Mouse (Mus musculus) neural tube, embryonic 13.5 days (tissue): ENCODE measurements around the gene Akirin1. TPM values are rescaled to one million over a fixed set of nuclear protein-coding genes. Genes with fewer than 3 reads are reported as not detected.
A peak's percentile ranks its signal among the peaks of the same experiment; 100 is the strongest.

ENCODE experiments used
- ATAC-seq: fragments of 200-750 bp; cut with Nextera tagmentation; 2 replicates; pipeline ENCODE4 v1.8.0; 2017; ENCODE audit warnings: low read depth, mild to moderate bottlenecking, moderate TSS enrichment, moderate library complexity
- H3K27ac ChIP-seq: fragments of 300-500 bp; sonication (generic); replicated peaks from 2 replicates; pipeline ENCODE4 v1.5.1; 2015; ENCODE audit warnings: moderate library complexity, mild to moderate bottlenecking, inconsistent platforms
- H3K27me3 ChIP-seq: fragments of 300-500 bp; sonication (generic); 2 replicates; pipeline ENCODE4 v1.6.1; 2015; ENCODE audit warnings: mild to moderate bottlenecking, inconsistent platforms
- H3K36me3 ChIP-seq: fragments of 300-500 bp; sonication (generic); 2 replicates; pipeline ENCODE4 v1.6.1; 2015; ENCODE audit warnings: mild to moderate bottlenecking, inconsistent platforms
- H3K4me1 ChIP-seq: fragments of 300-500 bp; sonication (generic); replicated peaks from 2 replicates; pipeline ENCODE4 v1.6.1; 2015; ENCODE audit warnings: inconsistent platforms
- H3K4me2 ChIP-seq: fragments of 300-500 bp; sonication (generic); 2 replicates; pipeline ENCODE4 v1.6.1; 2015; ENCODE audit warnings: inconsistent platforms, mild to moderate bottlenecking, moderate library complexity
- H3K4me3 ChIP-seq: fragments of 300-500 bp; sonication (generic); 2 replicates; pipeline ENCODE4 v1.5.1; 2015; ENCODE audit warnings: mild to moderate bottlenecking, inconsistent platforms
- H3K9ac ChIP-seq: fragments of 300-500 bp; sonication (generic); 2 replicates; pipeline ENCODE4 v1.6.1; 2015; ENCODE audit warnings: moderate library complexity, mild to moderate bottlenecking, inconsistent platforms
- H3K9me3 ChIP-seq: fragments of 300-500 bp; sonication (generic); 2 replicates; pipeline ENCODE4 v1.6.1; 2016; ENCODE audit warnings: inconsistent platforms
- WGBS: fragments of 180-500 bp; shearing (Covaris S2); methylation state at CpG from one replicate; pipeline ENCODE4 v1.1.7; 2015; 5-methylcytosine and 5-hydroxymethylcytosine counted together
- polyA plus RNA-seq: library from polyadenylated mRNA; unstranded; fragments of >200 nt; fragmentation: Nextera tagmentation; extraction: Ambion mirVana; gene quantifications from 2 replicates; pipeline ENCODE4 v1.2.1, GENCODE M21; 2015

The Akirin1 gene
- 81.7 and 88.7 TPM in 2 replicates for polyA plus RNA-seq

DNA sequence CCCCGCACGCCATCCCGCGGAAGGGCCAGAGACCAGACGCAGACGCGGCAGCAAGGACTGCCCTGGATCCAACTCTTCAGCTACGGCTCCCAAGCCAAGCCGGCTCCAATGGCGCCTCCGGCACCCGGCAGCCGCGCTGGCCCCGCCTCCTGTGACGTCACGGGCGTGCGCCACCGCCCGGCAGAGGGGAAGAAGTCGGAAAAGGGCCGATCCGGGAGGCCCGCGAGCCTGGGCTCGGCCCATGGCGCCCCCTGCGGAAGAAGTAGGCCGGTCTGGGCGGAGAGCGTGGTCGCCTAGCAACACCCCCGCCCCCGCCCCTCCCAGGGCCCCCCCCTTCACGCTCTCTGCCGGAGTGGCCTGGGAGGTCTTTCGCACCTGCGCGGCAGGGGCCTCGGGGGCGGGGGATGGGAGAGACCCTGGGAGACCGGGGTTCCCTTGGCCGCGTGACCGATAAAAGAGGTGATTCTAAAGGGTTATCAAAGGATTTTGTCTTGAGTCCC is at the start of gene Akirin1:
Gene Akirin1, minus strand, starts transcription at position 194 of the 500 bp plus-strand sequence.
- peaks cover 8% of the 10 kb centered on the region; the same call in 1 of the 2 replicates for H3K27me3 ChIP-seq
- WGBS: under 1% methylated on average over 46 of the region's 46 CpGs
- ATAC-seq: peak; percentile 98
- peak within 1 kb of the TSS; percentile 80 for H3K4me2 ChIP-seq
- peaks cover 43% of the 10 kb centered on the region for H3K4me1 ChIP-seq
- H3K9me3 ChIP-seq: no peaks in the 10 kb centered on the region
- H3K27ac ChIP-seq: peak within 1 kb of the TSS; percentile 97
- no peaks in the 10 kb centered on the region for H3K36me3 ChIP-seq
- H3K4me3 ChIP-seq: peak within 1 kb of the TSS; percentile 100
- peak within 1 kb of the TSS; percentile 95 for H3K9ac ChIP-seq

DNA sequence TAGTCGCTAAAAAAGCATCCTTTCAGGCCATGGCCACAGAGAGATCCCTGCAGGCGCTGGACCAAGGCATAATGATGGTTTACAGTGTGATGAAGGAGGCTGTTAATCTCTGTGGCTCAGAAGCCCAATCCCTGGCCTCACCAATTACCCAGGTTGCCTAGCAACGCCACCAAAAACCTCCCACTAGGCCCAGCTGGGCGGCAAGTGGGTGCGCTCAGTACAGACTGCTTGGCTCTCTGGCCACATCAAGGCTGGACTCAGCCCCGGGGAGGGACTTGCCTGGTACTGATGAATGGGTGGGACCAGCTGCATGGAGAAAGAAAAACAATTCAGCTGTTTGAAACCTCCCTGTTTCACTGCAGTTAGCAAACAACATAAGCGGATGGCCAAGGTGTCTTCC is 47.7 kb upstream of the Akirin1 start:
- H3K4me3 ChIP-seq: no peak overlapping the region
- H3K9me3 ChIP-seq: no peaks in the 10 kb centered on the region
- ATAC-seq: peak; percentile 96
- no peak overlapping the region for H3K4me2 ChIP-seq
- H3K36me3 ChIP-seq: no peaks in the 10 kb centered on the region
- WGBS: 13% methylated on average over 7 of the region's 7 CpGs
- peak overlapping the region; percentile 67 for H3K27ac ChIP-seq
- H3K4me1 ChIP-seq: peaks cover 16% of the 10 kb centered on the region
- no peak overlapping the region for H3K9ac ChIP-seq
- H3K27me3 ChIP-seq: no peaks in the 10 kb centered on the region

DNA sequence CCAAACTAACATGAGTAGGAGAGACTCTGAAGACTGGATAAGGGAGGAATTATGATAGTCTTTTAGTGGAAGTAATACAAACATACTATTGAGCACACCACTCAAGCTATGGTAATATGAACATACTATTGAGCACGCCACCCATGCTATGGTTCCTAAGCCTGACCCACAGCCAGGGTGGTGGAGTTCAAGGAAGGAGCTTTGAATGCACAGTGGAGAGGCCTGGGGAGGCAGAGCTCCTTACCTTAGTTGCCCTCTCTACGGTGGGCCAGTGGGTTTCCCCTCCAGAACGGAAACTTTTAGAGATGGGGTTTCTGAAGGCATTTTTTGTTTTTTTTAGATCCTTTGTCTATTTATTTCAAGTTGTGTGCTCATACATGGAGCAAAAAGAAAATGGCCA is 47.3 kb upstream of the Akirin1 start:
- Histone ChIP-seq H3K27ac (peak overlapping the region; percentile 67), H3K9ac (no peak overlapping the region), H3K4me1 (peaks cover 16% of the 10 kb centered on the region), H3K4me3 (no peak overlapping the region), H3K4me2 (no peak overlapping the region), H3K36me3 (no peaks in the 10 kb centered on the region), H3K9me3 (no peaks in the 10 kb centered on the region), H3K27me3 (no peaks in the 10 kb centered on the region)
- ATAC-seq: no peak; the same call in 1 of the 2 replicates
- 72% methylated on average over 3 of the region's 3 CpGs for WGBS

DNA sequence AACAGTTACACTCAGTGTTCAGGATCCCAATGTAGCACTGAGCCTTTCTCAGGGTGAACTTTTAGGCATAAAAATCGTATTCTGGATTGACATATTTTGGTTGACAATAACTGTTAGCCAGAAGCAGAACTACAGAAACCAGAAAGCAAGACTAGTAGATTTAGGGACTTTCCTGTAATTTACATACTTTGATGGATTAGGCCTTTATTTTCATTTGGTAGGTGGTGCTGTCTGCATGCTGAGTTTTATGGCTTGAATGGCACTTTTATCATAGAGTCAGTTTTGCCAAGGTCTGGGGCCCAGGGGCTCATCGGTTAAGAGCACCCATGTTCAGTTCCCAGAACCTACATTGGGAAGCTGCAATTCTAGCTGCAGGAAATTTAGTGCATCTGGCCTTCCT is 44.9 kb upstream of the Akirin1 start:
- 53% methylated on average over 2 of the region's 2 CpGs for WGBS

DNA sequence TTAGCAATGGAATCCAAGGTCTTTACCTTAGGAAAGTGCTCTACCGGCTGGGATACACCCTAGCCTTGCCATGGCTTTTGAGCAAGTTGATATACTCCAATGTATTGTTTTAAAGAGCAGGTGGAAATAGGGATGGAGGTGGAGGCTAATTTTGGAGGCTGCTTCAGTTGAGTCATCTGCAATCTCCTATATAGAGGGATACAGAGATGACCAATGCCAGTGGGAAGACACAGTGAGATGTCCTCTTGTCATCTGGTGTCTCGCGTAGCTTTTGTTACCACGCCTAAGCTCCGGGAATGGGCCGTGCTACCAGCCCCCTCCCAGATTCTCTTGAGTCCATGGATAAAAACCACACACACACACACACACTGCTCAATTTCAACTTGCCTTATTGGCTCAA is 43.0 kb upstream of the Akirin1 start:
- H3K4me1 ChIP-seq: peaks cover 14% of the 10 kb centered on the region
- no peak overlapping the region for H3K27ac ChIP-seq
- no peak overlapping the region for H3K4me2 ChIP-seq
- H3K9ac ChIP-seq: no peak overlapping the region
- H3K27me3 ChIP-seq: no peaks in the 10 kb centered on the region
- H3K36me3 ChIP-seq: no peaks in the 10 kb centered on the region
- ATAC-seq: no peak
- no peak overlapping the region for H3K4me3 ChIP-seq
- WGBS: 98% methylated on average over 6 of the region's 6 CpGs
- H3K9me3 ChIP-seq: no peaks in the 10 kb centered on the region

More for the DNA sequence above, 44.9 kb upstream of the Akirin1 start:
- Histone ChIP-seq H3K36me3 (no peaks in the 10 kb centered on the region), H3K27me3 (no peaks in the 10 kb centered on the region), H3K9me3 (no peaks in the 10 kb centered on the region), H3K4me2 (no peak overlapping the region), H3K4me3 (no peak overlapping the region), H3K9ac (no peak overlapping the region), H3K4me1 (peaks cover 16% of the 10 kb centered on the region), H3K27ac (no peak overlapping the region)
- no peak for ATAC-seq

DNA sequence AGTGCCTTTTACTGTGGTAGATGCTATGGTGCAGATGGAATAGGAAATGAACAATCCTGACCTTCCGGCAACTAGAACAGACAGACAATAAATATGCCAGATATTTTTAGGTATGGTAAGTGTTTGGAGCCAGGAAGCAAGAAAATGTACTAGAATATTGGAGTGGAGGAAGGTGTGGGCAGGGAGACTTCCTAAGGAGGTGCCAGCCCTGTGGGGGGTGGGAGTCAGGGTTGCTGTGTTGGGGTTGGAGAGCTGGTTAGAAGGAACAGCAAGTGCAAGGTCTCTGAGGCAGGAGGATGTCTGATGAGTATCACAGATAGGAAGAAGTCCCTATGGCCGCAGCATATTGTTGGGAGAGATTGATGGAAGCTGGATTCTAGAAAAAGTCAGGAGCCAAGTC is 42.5 kb upstream of the Akirin1 start:
- no peaks in the 10 kb centered on the region for H3K9me3 ChIP-seq
- no peak overlapping the region for H3K4me2 ChIP-seq
- no peaks in the 10 kb centered on the region for H3K36me3 ChIP-seq
- peaks cover 14% of the 10 kb centered on the region for H3K4me1 ChIP-seq
- WGBS: 89% methylated on average over 2 of the region's 2 CpGs
- H3K27ac ChIP-seq: no peak overlapping the region
- no peak overlapping the region for H3K4me3 ChIP-seq
- no peak for ATAC-seq
- H3K27me3 ChIP-seq: no peaks in the 10 kb centered on the region
- H3K9ac ChIP-seq: no peak overlapping the region

DNA sequence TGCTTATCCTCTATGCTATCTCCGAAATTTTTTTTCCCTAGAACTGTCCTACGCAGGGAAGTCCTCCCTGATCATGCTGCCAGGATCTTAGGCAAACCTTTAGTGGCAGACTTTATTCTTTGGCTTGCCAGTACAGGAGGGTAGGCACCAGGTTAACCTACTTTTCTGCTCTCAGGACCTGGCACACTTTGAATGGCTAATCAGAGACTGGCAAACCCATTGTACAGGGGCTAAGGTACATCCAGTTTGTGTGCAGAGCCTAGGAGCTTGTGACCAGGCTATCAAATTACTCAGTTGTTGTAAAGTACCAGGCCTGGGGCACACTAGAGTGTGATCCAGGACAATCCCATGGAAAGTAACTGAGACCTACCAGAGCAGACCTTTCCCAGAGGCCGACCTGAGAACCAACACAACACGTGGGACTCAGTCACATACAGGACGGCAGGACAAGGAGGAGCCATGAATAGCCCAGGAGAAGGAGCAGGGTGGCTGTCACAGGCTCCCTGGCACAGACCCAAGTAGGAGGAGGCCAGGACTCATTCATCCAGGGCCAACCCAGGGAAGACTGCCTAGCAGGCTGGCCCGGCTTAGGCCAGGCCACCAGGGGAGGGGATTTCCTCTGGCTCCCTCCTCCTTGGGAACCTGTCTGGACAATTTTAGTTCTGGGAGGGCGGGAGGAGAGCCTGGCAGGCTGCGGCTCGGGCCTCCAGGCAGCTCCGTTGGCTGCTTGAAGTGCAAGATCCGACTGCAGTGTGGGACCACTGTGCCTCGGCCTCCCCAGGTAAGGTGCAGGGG is 37.2 kb upstream of the Akirin1 start, which contains the start of gene Rhbdl2:
Gene Rhbdl2, plus strand, starts transcription at position 684 of the 795 bp plus-strand sequence.
- H3K27me3 ChIP-seq: no peaks in the 10 kb centered on the region
- no peak within 1 kb of the TSS for H3K27ac ChIP-seq
- WGBS: 39% methylated on average over 12 of the region's 12 CpGs
- no peak within 1 kb of the TSS for H3K4me3 ChIP-seq
- H3K9ac ChIP-seq: 0 out of 2 replicates have a peak within 1 kb of the TSS, but pooled peaks have one; percentile 8
- no peak within 1 kb of the TSS for H3K4me2 ChIP-seq
- H3K36me3 ChIP-seq: no peaks in the 10 kb centered on the region
- H3K4me1 ChIP-seq: peaks cover 9% of the 10 kb centered on the region
- H3K9me3 ChIP-seq: no peaks in the 10 kb centered on the region
- ATAC-seq: peak; percentile 81

DNA sequence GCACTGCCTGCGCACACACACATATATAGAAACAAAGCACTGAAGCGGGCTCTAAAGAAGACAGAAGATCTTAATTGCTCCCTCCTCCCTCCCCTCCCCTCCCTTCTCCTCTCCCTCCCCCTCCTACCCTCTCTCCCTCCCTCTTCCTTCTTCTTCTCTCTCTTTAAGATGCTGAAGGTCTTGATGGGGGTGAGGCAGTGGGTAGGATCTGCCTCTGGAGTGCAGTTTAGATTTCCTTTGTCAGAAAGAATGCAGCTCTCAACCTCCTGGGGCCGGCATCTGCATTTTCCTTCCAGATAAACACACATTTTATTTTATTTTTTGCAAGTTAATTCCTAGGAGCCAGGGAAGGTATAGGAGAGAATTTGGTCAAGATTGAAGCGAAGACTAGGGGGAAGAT is 18.1 kb upstream of the Akirin1 start:
- Histone ChIP-seq H3K4me2 (no peak overlapping the region), H3K4me3 (no peak overlapping the region), H3K27ac (no peak overlapping the region), H3K4me1 (no peaks in the 10 kb centered on the region), H3K9me3 (no peaks in the 10 kb centered on the region), H3K9ac (no peak overlapping the region), H3K36me3 (no peaks in the 10 kb centered on the region), H3K27me3 (no peaks in the 10 kb centered on the region)
- no peak for ATAC-seq
- WGBS: 67% methylated on average over 4 of the region's 4 CpGs

DNA sequence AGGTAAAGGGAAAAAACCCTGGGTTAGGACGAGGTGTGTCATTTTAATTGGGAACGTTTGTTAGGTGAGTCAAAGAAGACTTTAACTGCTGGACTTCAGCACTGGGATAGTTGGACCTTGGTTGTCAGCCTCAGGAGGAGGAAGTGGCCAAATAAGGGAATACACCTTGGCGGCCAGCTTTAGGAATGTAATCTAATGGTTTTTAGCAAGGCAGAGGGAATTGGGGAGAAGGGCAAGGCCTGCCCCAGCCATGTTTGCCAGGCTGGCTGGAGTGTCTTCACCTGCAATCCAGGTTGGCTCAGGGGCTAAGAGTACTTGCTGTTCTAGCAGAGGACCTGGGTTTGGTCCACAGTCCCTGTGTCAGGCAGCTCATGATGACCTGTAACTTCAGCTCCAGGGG is 17.7 kb upstream of the Akirin1 start:
- WGBS: 72% methylated on average over 3 of the region's 3 CpGs
- no peak for ATAC-seq
- H3K4me2 ChIP-seq: no peak overlapping the region

DNA sequence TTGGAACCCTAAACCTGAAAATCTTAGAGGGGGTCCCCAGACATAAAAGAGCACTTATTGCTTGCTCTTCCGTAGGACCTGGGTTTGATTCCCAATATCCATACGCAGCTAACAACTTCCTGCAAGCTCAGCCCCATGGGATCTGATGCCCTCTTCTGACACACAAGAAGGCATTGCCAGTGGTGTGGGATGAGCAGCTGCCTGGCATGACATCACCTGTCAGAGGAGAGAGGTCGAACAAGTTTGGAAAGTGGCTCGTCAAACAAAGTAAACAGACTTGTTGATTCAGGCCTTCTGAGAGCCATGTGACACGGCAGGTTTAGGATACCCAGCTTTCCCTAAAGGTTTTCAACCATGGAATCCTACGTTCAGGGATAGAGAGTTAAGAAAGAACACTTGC is 14.9 kb upstream of the Akirin1 start:
- Histone ChIP-seq H3K27ac (no peak overlapping the region), H3K9ac (no peak overlapping the region), H3K4me3 (no peak overlapping the region), H3K9me3 (no peaks in the 10 kb centered on the region), H3K36me3 (no peaks in the 10 kb centered on the region), H3K4me1 (no peaks in the 10 kb centered on the region), H3K4me2 (no peak overlapping the region), H3K27me3 (no peaks in the 10 kb centered on the region)
- 79% methylated on average over 6 of the region's 6 CpGs for WGBS
- ATAC-seq: no peak

More for the DNA sequence above, 17.7 kb upstream of the Akirin1 start:
- Histone ChIP-seq H3K27ac (no peak overlapping the region), H3K4me3 (no peak overlapping the region), H3K4me1 (no peaks in the 10 kb centered on the region), H3K9ac (no peak overlapping the region), H3K9me3 (no peaks in the 10 kb centered on the region), H3K36me3 (no peaks in the 10 kb centered on the region), H3K27me3 (no peaks in the 10 kb centered on the region)

DNA sequence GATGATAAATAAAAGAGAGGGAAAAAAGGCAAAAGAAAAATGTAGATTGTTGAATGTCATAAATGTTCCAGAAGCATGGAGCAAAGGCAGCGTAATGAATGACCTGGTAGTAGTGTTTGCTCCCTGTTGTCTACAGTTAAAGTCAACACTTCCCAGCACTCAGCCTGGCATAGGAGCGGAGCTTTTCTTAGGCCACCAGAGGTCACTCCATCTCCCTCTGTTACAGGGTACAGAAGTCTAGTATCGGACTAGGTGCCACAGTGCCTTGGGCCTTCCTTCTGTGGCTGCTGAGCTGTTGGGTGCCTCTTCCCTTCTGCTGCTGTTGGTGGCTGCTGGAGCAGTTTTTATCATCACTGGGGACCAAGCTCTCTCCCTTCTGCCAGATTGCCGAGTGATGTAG is 8.2 kb upstream of the Akirin1 start:
- Histone ChIP-seq H3K36me3 (no peaks in the 10 kb centered on the region), H3K4me2 (no peak overlapping the region), H3K4me3 (no peak overlapping the region), H3K27ac (no peak overlapping the region), H3K9me3 (no peaks in the 10 kb centered on the region), H3K9ac (no peak overlapping the region), H3K27me3 (no peaks in the 10 kb centered on the region), H3K4me1 (no peaks in the 10 kb centered on the region)
- 61% methylated on average over 4 of the region's 4 CpGs for WGBS
- no peak for ATAC-seq

DNA sequence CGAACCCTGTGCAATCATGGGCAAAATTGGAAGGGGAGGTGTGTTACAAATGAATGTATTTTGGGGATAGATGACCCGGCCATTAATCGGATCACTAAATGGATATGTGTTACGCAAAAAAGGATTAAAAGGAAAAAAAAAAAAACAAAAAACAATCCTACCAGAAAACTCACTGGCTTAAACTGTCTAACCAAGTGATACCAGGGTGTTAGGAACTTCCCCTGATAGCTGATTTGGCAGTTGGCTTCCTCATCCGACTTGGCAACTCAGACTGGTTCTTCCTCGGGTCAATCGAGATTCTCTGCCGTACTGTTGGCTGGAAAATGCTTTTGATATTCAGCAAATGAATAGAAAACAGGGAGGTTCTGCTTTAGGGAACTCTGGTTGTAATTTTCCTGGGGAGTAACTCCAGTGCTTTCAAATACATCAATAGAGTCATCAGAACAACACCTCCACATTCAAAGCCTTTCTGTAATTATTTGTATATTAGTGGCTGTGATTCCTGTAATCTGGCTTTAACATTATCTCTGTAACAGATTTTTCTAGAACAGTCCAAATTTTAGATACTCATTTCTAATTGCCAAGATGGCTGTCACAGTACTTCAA is 665 bp upstream of the Akirin1 start:
- peak overlapping the region; percentile 52 for H3K27ac ChIP-seq
- peak overlapping the region; percentile 80 for H3K4me2 ChIP-seq
- peaks cover 8% of the 10 kb centered on the region; the same call in 1 of the 2 replicates for H3K27me3 ChIP-seq
- no peaks in the 10 kb centered on the region for H3K9me3 ChIP-seq
- no peaks in the 10 kb centered on the region for H3K36me3 ChIP-seq
- H3K9ac ChIP-seq: peak overlapping the region; percentile 95
- peak overlapping the region; percentile 100 for H3K4me3 ChIP-seq
- no peak for ATAC-seq
- peaks cover 38% of the 10 kb centered on the region for H3K4me1 ChIP-seq
- WGBS: 1% methylated on average over 8 of the region's 8 CpGs
